Mouse (Mus musculus) myocyte (in vitro differentiated cells): Measurements from ENCODE around the gene Cars. TPM values are rescaled to one million over a fixed set of nuclear protein-coding genes. Genes with fewer than 3 reads are reported as not detected.

ENCODE experiments used
- H3K27me3 ChIP-seq: one replicate; pipeline ENCODE4 v1.6.1; 2011; ENCODE audit not compliant: control insufficient read depth, insufficient read depth, insufficient read length
- H3K36me3 ChIP-seq: one replicate; pipeline ENCODE4 v1.6.1; 2011; ENCODE audit not compliant: control insufficient read depth, insufficient read depth
- H3K4me2 ChIP-seq: one replicate; pipeline ENCODE4 v1.6.1; 2011; ENCODE audit warnings: low read depth, control low read depth
- H3K4me3 ChIP-seq: one replicate; pipeline ENCODE4 v1.5.1; 2011; ENCODE audit warnings: mild to moderate bottlenecking, control low read depth, moderate library complexity
- H3K79me2 ChIP-seq: one replicate; pipeline ENCODE4 v1.6.1; 2011; ENCODE audit not compliant: control insufficient read depth, insufficient read depth
- H3ac ChIP-seq: one replicate; pipeline ENCODE4 v1.6.1; 2011; ENCODE audit not compliant: control insufficient read depth, insufficient read length
- CEBPB ChIP-seq: IDR thresholded peaks from 2 replicates; pipeline ENCODE4 v1.6.1; 2011; ENCODE audit warnings: mild to moderate bottlenecking, moderate library complexity; ENCODE audit not compliant: poor library complexity, insufficient read depth, severe bottlenecking
- E2F4 ChIP-seq: IDR thresholded peaks from one replicate; pipeline ENCODE4 v1.6.1; 2011; ENCODE audit warnings: mild to moderate bottlenecking, control low read depth, moderate library complexity; ENCODE audit not compliant: insufficient read depth
- MAX ChIP-seq: IDR thresholded peaks from one replicate; pipeline ENCODE4 v1.6.1; 2011; ENCODE audit warnings: low read depth, mild to moderate bottlenecking, control low read depth
- MYOD1 ChIP-seq, 3 experiments: IDR thresholded peaks; one replicate each; pipeline ENCODE4 v1.6.1; 2011; ENCODE audit warnings: control low read depth in 2 of 3, low read depth in 2 of 3, mild to moderate bottlenecking in 2 of 3, moderate library complexity in 1 of 3; ENCODE audit not compliant: insufficient read length in 2 of 3, control insufficient read depth in 1 of 3
- MYOG ChIP-seq, 3 experiments: IDR thresholded peaks; one replicate each; pipeline ENCODE4 v1.6.1; 2011; ENCODE audit warnings: control low read depth in 2 of 3, low read depth in 2 of 3, mild to moderate bottlenecking in 2 of 3; ENCODE audit not compliant: insufficient read length in 2 of 3, control insufficient read depth in 1 of 3, insufficient read depth in 1 of 3
- POLR2A ChIP-seq: IDR thresholded peaks from one replicate; pipeline ENCODE4 v1.6.1; 2011; ENCODE audit warnings: low read depth, mild to moderate bottlenecking, control low read depth, moderate library complexity; ENCODE audit not compliant: insufficient read length
- POLR2AphosphoS2 ChIP-seq: IDR thresholded peaks from one replicate; pipeline ENCODE4 v1.6.1; 2011; ENCODE audit warnings: low read depth, control low read depth; ENCODE audit not compliant: insufficient read length
- REST ChIP-seq: IDR thresholded peaks from one replicate; pipeline ENCODE4 v1.6.1; 2011; ENCODE audit warnings: mild to moderate bottlenecking, control low read depth, moderate library complexity; ENCODE audit not compliant: insufficient read depth, insufficient read length
- SRF ChIP-seq: IDR thresholded peaks from one replicate; pipeline ENCODE4 v1.6.1; 2011; ENCODE audit warnings: low read depth; ENCODE audit not compliant: control insufficient read depth, insufficient read length
- TCF12 ChIP-seq: IDR thresholded peaks from one replicate; pipeline ENCODE4 v1.6.1; 2011; ENCODE audit warnings: mild to moderate bottlenecking, control low read depth; ENCODE audit not compliant: poor library complexity, insufficient read depth, severe bottlenecking
- TCF3 ChIP-seq: IDR thresholded peaks from one replicate; pipeline ENCODE4 v1.6.1; 2011; ENCODE audit warnings: low read depth, control low read depth; ENCODE audit not compliant: insufficient read length
- USF1 ChIP-seq: IDR thresholded peaks from one replicate; pipeline ENCODE4 v1.6.1; 2011; ENCODE audit warnings: low read depth, mild to moderate bottlenecking, control low read depth, moderate library complexity
- polyA plus RNA-seq: library from polyadenylated mRNA; unstranded; fragments of >200 nt; fragmentation: generic; extraction: Trizol; gene quantifications from one replicate; pipeline ENCODE4 v1.2.1, GENCODE M21; 2012; ENCODE audit warnings: missing spikeins

The Cars gene
- polyA plus RNA-seq, 1 experiment: 237 TPM

DNA sequence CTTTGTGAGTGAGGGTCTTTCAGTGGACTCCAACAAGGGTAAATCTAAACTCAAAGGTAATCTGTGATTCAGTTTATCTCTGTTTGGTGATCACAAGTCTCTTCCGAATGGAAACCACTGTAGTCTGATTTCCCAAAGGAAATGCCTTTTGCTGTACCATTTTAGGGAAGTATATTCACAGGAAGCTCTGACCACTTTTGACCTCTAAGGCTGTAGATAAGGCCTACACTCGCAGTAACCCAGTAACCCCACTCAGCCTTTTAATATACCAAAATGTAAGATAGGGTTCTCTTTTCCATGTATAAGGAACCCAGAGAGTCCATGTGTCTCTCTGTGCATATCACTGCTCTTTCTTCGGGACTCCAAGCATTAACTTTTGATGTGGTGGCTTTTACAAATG lies 5.4 kb upstream of the Cars start:
- no peaks in the 10 kb centered on the region for H3K36me3 ChIP-seq
- no peaks in the 10 kb centered on the region for H3K27me3 ChIP-seq
- no peak for TF ChIP-seq TCF3
- TF ChIP-seq MAX: no peak
- TF ChIP-seq USF1: no peak
- TF ChIP-seq CEBPB: no peak
- no peak for TF ChIP-seq REST
- no peak for TF ChIP-seq POLR2A
- H3ac ChIP-seq: no peak overlapping the region
- H3K4me3 ChIP-seq: no peak overlapping the region
- no peaks in the 10 kb centered on the region for H3K79me2 ChIP-seq
- H3K4me2 ChIP-seq: no peak overlapping the region

DNA sequence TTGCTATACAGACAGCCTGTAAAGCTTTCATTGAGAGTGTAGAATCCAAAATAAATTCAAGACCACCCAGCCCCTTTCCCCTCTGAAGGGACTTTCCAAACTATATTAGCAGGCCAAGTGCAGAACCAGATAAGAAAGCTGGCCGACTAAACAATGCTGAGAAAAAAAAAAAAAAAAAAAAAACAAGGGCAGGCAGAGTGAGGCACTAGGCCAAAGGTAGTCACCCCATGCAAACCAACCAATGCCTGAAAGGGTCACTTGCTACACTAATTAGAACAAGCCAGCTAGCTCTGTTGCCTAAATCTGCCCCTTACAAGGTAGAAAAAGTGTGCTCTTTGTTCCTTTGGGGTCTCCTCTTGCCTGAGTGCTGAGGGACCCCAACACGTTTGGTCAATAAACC lies 5.0 kb upstream of the Cars start:
- H3K27me3 ChIP-seq: no peaks in the 10 kb centered on the region
- H3K4me2 ChIP-seq: no peak overlapping the region
- H3K36me3 ChIP-seq: no peaks in the 10 kb centered on the region
- no peak for TF ChIP-seq POLR2A
- TF ChIP-seq REST: no peak
- no peak for TF ChIP-seq TCF12
- no peak for TF ChIP-seq USF1
- TF ChIP-seq MYOG (IDR thresholded peaks at IDR 0.05; ENCODE audit: control insufficient read depth in 1 of 3, insufficient read depth in 1 of 3, insufficient read length in 2 of 3, low read depth in 2 of 3): no peak
- TF ChIP-seq SRF: no peak
- no peak for TF ChIP-seq MYOD1 (IDR thresholded peaks at IDR 0.05; ENCODE audit: control insufficient read depth in 1 of 3, insufficient read length in 2 of 3, low read depth in 2 of 3)
- TF ChIP-seq POLR2AphosphoS2: no peak
- no peak for TF ChIP-seq E2F4
- TF ChIP-seq TCF3: no peak
- no peak for TF ChIP-seq CEBPB
- TF ChIP-seq MAX: no peak
- H3ac ChIP-seq: no peak overlapping the region
- H3K4me3 ChIP-seq: no peak overlapping the region
- no peaks in the 10 kb centered on the region for H3K79me2 ChIP-seq

DNA sequence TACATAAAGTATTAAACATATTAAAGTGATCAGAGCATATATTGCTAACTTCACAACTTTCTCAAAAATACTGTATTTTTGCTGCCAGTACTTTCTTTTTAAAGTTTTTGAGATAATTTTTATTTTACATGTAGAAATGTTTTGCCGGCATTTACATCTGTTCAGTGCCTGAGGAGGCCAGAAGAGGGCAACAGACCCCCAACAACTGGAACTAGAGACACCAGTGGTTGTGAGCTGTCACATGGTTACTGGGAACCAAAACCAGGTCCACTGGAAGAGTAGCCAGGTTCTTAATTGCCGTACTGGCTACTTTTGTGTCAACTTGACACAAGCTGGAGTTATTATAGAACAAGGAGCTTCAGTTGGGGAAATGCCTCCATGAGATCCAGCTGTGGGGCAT lies 1.8 kb upstream of the Cars start:
- Histone ChIP-seq H3K4me3 (no peak overlapping the region), H3K4me2 (no peak overlapping the region), H3K27me3 (no peaks in the 10 kb centered on the region), H3K36me3 (peaks cover 12% of the 10 kb centered on the region), H3ac (no peak overlapping the region), H3K79me2 (peaks cover 32% of the 10 kb centered on the region)
- TF ChIP-seq POLR2AphosphoS2 (no peak), USF1 (peak; percentile 26), POLR2A (no peak)

DNA sequence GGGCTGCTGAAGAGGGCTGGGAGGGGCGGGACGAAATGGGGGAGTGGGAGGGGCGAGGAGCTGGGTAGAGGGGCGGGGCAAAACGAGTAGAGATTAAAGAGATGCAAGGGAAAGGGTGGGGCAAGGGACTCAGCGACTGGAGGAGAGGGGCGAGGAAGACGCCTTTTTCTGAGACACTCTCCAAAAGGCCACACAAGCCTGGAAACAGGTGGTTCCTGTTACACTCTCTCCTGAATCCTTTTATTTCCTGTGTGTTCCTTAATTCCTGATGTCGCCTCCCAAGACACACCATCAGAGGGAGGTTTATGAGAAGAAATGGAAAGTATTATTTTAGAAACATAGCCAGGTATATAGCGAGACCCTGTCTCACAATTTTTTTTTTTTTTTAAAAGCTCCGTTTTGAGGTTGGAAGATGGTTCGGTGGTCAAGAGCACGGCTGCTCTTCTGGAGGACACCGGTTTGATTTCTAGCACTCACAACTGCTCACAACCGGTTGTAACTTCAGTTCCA lies 396 bp upstream of the Cars start:
- Histone ChIP-seq H3K4me3 (peak overlapping the region; percentile 100), H3K4me2 (peak overlapping the region; percentile 94), H3K27me3 (no peaks in the 10 kb centered on the region), H3ac (peak overlapping the region; percentile 92), H3K79me2 (peaks cover 46% of the 10 kb centered on the region), H3K36me3 (peaks cover 20% of the 10 kb centered on the region)
- TF ChIP-seq USF1 (no peak), MYOD1 (IDR thresholded peaks at IDR 0.05; ENCODE audit: control insufficient read depth in 1 of 3, insufficient read length in 2 of 3, low read depth in 2 of 3) (peak in 1 of 3 experiments; percentile 5)

DNA sequence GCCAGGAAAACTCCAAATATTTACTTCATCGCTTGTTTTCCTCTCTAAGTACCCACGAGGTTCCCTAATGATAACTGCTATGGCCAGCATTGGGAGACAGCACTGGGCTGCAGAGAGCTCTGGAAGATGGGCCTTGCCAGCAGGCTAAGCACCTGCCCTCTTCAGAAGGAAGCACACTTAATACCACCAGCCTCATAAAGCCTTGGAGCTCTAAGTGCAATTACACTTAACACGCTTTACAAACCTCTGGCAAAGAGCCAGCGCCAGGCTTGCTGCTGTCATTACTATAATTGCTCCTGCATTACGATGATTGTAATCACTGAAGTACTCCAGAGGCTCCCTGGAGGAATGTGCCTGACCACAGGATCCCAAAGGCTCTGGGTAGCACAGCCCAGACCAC lies 5.0 kb downstream of the Cars start:
- no peak for TF ChIP-seq POLR2A
- TF ChIP-seq MAX: no peak
- no peak for TF ChIP-seq REST
- no peak for TF ChIP-seq TCF3
- TF ChIP-seq TCF12: no peak
- TF ChIP-seq POLR2AphosphoS2: no peak
- TF ChIP-seq MYOG (IDR thresholded peaks at IDR 0.05; ENCODE audit: control insufficient read depth in 1 of 3, insufficient read depth in 1 of 3, insufficient read length in 2 of 3, low read depth in 2 of 3): no peak
- TF ChIP-seq E2F4: no peak
- no peak for TF ChIP-seq CEBPB
- no peak for TF ChIP-seq USF1
- no peak for TF ChIP-seq MYOD1 (IDR thresholded peaks at IDR 0.05; ENCODE audit: control insufficient read depth in 1 of 3, insufficient read length in 2 of 3, low read depth in 2 of 3)
- TF ChIP-seq SRF: no peak
- peaks cover 60% of the 10 kb centered on the region for H3K36me3 ChIP-seq

More for the DNA sequence above, 5.0 kb downstream of the Cars start:
- Histone ChIP-seq H3ac (no peak overlapping the region), H3K4me3 (no peak overlapping the region), H3K4me2 (no peak overlapping the region), H3K27me3 (no peaks in the 10 kb centered on the region), H3K79me2 (peaks cover 97% of the 10 kb centered on the region)
